Mouse (Mus musculus) adrenal gland, postnatal 36 days (tissue): ENCODE data around the gene Casc3. TPM values are rescaled to one million over a fixed set of nuclear protein-coding genes. Genes with fewer than 3 reads are reported as not detected.

Source experiments
- DNase-seq, 2 experiments: peaks; one replicate each; pipeline ENCODE4 v3.0.0; 2021; ENCODE audit warnings: mixed read lengths in 1 of 2
- total RNA-seq, 2 experiments: library from RNA; stranded (reverse); gene quantifications; 2 replicates each; pipeline ENCODE4 v1.2.3; 2021

Gene Casc3
- total RNA-seq, 2 experiments from 2014 or later = 29.6 to 34.3 TPM

- no peak for DNase-seq
Observed at GRCm38 (mm10) chr11:98835296-98835695, 30.6 kb downstream of the Casc3 start.

DNA sequence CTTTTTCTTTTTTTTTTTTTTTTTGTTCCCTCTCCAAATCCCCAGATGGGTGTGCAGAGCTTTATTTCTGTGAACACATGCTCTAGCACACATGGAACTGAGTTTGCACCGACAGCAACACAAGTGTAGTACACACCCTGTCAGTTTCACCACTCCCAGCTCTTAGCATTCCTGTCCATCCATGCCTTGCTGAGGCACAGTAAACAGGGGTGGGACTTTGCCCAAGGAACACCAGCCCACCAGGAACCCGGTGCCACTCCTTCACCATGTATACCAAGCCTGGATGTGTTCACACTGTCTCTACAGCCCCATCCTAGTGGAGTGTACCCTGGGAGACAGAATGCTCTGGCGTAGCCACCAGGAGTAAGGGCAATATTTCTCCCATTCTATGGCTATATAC is 31.0 kb downstream of the Casc3 start:
- no peak for DNase-seq

DNA sequence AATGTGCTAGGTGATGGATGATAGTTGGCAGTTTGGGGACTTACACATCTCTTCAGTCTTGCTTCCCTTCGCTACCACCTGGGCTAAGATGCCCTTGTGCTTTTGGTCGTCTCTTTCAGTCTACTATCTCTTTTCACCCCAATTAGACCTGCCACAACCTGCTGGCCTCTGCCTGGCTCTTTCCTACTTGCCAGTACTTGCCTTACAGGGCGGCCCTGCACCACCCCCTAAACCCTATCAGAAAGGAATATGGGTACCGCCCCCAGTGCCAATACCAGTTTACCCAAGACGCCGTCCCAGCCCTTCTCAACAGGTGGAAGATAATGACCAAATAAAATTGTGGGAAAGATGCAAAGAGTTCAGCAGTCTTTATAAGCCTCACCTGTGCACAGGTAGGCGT is 31.4 kb downstream of the Casc3 start:
- DNase-seq = no peak

- peak; percentile 88 to 92 for DNase-seq
Observed at GRCm38 (mm10) chr11:98836651-98837141, 32.0 kb downstream of the Casc3 start, which contains the start of gene Rapgefl1. Gene Rapgefl1, plus strand, starts transcription at chr11:98836785.

GRCm38 (mm10) chr11:98837231-98837704 is 32.6 kb downstream of the Casc3 start:
- DNase-seq = peak in 1 of 2 experiments; percentile 7

- no peak for DNase-seq
Observed at GRCm38 (mm10) chr11:98837917-98838316, 33.2 kb downstream of the Casc3 start.

- no peak for DNase-seq
Observed at GRCm38 (mm10) chr11:98838512-98838911, 33.8 kb downstream of the Casc3 start.

DNA sequence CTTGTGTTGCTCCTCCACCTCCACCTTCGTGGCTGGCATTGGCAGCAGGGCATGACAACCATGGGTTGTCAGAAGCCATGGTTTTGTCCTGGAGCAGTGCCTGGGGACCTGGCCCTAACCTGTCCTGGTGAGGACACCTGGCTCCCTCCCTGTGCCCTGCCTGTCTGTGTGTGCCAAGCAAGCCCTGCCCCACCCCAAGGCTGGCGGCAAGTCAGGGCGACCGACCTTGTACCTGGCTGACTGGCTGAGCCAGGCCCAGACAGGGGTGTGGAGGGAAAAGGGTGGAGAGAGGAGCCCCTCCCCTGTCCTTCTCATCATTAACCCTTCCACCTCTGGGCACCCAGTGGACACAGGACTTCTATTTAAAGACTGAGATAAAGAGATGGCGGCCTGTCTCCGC is 34.7 kb downstream of the Casc3 start:
- DNase-seq = no peak

GRCm38 (mm10) chr11:98839897-98840296 is 35.2 kb downstream of the Casc3 start:
- peak in 1 of 2 experiments; percentile 14 for DNase-seq

- no peak for DNase-seq
Observed at GRCm38 (mm10) chr11:98846016-98846415, 41.3 kb downstream of the Casc3 start.

GRCm38 (mm10) chr11:98846865-98847604 is 42.3 kb downstream of the Casc3 start:
- no peak for DNase-seq

DNA sequence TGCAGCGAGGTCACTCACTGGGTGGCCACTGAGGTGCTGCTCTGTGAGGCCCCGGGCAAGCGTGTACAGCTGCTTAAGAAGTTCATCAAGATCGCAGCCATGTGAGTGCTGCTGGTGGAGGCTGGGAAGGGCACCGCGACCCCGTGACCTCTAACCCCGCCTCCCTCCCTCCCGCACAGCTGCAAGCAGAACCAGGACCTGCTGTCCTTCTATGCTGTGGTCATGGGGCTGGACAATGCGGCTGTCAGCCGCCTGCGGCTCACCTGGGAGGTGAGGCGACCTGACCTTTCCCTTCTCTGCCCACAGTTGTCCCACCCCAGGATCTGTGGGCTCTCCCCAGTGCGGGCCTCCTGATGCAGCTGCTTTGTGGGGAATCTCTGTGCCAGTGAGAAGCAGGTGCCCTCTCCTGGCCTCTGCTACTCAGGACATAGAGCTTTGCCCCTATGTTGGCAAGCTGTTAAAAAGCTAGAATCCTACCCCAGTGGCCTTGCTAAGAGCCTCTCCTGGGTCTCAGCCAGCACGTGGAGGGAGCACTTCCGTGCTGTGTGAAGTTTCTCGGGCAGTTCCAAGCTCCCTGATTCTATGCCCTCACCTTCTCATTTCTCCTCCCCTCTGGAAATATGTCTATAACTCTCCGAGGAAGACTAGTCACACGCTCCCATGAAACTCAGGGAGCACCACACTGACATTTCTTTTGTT is 44.6 kb downstream of the Casc3 start:
- peak in 1 of 2 experiments; percentile 40 for DNase-seq

- no peak for DNase-seq
Observed at GRCm38 (mm10) chr11:98850100-98851093, 45.7 kb downstream of the Casc3 start.

DNA sequence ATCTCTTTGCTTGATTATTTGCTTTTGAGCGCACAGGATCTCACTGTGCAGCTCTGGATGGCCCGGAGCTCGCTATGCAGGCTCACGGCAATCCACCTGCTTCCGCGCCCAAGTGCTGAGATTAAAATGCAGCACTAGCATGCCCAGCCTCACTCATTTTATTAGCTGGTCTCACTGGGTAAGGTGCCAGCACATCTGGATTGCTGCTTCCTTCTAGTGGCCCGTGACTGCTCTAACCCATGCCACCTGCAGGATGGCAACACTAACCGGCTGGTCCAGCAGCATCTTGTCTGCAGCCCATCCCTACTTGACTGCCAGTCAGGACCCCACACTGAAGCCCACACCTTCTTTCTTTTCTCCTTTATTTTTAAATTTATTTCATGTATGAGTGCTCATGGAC is 49.4 kb downstream of the Casc3 start:
- peak in 1 of 2 experiments; percentile 25 for DNase-seq

DNA sequence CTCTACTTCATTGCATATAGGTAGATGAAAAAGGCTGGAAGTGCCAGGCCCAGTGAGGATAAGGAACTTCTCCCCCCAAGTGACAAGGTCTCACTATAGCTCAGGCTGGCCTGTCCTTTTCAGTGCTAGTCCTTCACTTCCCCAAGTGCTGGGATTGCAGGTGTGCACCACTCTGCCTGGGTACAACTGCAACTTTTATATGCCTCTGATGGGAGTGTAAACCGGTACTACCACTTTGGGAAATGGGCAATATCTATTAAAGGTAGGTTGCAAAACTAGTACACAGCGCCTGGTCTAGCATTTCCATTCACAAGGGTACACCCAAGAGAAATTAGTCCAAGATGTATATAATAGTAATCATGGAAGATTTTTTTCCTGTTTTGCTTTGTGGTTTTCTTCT is 50.0 kb downstream of the Casc3 start:
- DNase-seq = no peak

DNA sequence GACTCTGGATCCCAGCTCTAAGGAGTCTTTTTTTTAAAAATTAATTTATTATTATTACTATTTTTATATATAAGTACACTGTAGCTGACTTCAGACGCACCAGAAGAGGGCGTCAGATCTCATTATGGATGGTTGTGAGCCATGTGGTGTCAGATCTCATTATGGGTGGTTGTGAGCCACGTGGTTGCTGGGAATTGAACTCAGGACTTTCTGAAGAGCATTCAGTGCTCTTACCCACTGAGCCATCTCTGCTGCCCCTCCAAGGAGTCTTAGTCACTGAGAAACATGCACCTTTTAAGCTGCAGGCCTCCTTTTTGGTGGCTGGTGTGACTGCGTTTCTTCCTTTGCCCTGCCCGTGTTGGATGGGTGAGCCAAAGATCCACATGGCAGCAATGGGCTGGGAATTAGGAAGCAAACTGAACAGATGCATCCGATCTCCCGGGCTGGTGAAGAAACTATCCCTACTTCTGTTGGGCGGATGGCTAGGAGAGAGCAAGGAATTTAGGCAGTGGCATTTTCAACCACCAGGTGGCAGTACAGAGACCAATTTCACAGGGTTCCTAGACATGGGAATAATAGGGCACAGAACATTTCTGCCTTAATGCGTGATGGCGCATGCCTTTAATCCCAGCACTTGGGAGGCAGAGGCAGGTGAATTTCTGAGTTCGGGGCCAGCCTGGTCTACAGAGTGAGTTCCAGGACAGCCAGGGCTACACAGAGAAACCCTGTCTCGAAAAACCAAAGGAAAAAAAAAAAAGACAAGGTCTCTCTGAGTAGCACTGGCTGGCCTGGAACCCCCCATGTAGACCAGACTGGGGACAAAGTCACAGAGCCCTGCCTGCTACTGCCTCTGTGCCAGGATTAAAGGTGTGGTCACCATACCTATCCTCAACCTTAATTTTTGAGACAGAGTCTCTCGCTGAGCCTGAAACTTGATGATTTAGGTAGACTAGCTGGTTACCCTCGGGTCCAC is 54.3 kb downstream of the Casc3 start:
- peak; percentile 87 to 90 for DNase-seq

- DNase-seq = peak; percentile 97 to 98
Observed at GRCm38 (mm10) chr11:98863028-98863750, 58.5 kb downstream of the Casc3 start, which contains the start of gene Wipf2. Gene Wipf2, plus strand, starts transcription at chr11:98863638.

DNA sequence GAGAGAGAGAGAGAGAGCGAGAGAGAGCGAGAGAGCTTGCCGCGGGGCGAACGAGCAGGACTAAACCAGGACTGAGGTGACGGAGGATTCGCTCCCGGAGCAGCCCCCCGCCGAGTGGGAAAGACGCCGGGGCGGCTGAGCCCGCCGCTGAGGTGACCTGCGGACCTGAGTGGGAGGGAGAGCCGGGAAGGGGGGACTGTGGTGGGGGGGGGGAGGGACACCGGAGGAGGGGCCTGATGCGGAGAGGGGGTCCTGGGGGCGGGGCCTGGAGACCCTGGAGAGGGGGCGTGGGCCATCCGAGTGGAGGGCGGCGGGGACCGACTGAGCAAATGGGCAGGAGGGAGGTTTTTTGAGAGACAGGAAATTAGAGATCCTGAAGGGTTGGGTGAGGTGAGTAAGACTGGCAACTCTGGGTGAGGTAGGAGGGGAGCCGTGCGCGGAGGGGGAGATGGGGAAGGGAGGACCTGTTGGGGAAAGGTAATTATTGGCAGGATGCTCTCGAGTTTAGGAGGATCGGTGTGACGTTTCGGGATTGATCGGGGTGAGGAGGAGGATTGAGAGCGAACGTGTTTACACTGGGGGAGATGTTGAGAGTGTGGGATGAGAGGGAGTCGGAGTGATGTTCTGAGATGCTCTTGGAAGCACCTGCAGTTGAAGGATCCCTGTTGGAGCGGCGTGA is 59.2 kb downstream of the Casc3 start:
- DNase-seq = peak in 1 of 2 experiments; percentile 64

GRCm38 (mm10) chr11:98867293-98867692 is 62.6 kb downstream of the Casc3 start:
- no peak for DNase-seq
